10 mouse cellular contexts compared by ENCODE assay signal in the genomic region with DNA sequence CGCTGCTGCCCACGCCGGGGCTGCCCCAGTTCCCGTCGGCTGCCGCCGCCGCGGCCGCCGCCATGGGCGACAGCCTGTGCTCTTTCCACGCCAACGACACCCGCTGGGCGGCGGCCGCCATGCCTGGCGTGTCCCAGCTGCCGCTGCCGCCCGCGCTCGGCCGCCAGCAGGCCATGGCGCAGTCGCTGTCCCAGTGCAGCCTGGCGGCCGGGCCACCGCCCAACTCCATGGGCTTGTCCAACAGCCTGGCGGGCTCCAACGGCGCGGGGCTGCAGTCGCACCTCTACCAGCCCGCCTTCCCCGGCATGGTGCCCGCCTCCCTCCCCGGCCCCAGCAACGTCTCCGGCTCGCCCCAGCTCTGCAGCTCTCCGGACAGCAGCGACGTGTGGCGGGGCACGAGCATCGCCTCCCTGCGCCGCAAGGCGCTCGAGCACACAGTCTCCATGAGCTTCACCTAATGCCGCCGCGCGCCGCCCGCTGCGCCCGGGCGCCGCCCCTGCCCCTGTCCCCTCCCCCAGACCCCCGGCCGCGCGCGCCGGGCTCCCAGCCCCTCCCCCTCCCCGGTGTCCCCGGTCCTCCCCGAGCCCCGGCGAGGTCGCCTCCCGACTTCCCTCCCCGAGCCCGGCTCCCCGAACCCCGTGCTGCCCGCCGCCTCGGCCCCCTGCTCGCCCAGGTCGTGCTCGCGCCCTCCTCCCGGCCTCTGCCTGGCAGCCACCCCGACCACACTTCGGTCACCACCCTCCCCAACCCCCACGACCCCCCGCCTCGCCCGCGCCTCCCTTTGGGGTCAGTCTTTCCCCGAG. TPM values are rescaled to one million over a fixed set of nuclear protein-coding genes. Genes with fewer than 3 reads are reported as not detected.
DNase-seq lines count a peak whose midpoint lies in the region; ATAC-seq and TF ChIP-seq lines count a peak whose summit lies in the region.
"Had no signal": no experiment of that assay in that cellular context is flagged by ENCODE, and none has a peak within 500 bp of the region (broad histone marks: within the 10 kb centered on the region; RNA-seq: fewer than 3 reads in every experiment).

No protein-coding gene starts in this region.

- peaks cover 89% of the 10 kb centered on the region for H3K27me3 ChIP-seq in liver, embryonic 13.5 days
- H3K27me3 ChIP-seq in splenic B cell, adult 2 months (ENCODE audit: control insufficient read depth, insufficient read depth, low read length, poor library complexity, severe bottlenecking): peaks cover 2% of the 10 kb centered on the region

- H3K9me3 ChIP-seq in liver, embryonic 13.5 days (replicated peaks): no peaks in the 10 kb centered on the region

- DNase-seq in gastrocnemius, adult 2 months: peak; percentile 68
- no peak for DNase-seq in gastrocnemius, postnatal 25 days
- peak; percentile 21 for DNase-seq in MN1 (ENCODE audit: low spot score)
- DNase-seq in embryo, embryonic 11 days: peak; percentile 72
- peak; percentile 33 to 55 for DNase-seq in heart, postnatal 14 days
- no peak for DNase-seq in liver, embryonic 13.5 days
- peak; percentile 22 for DNase-seq in splenic B cell, adult 2 months (ENCODE audit: low read depth, low spot score)
- DNase-seq in ovary, adult 18-20 months (ENCODE audit: low spot score): no peak

- intact Hi-C loops in gastrocnemius, adult 2 months (cut with DNase I): no loop called here
- intact Hi-C loops in heart, postnatal 14 days (cut with DNase I): no loop called here

- no peak overlapping the region for H3K9ac ChIP-seq in liver, embryonic 13.5 days

- H3K27ac ChIP-seq in gastrocnemius, adult 2 months: no peak overlapping the region
- no peak overlapping the region for H3K27ac ChIP-seq in liver, embryonic 13.5 days

- H3K36me3 ChIP-seq in liver, embryonic 13.5 days: no peaks in the 10 kb centered on the region
- no peaks in the 10 kb centered on the region for H3K36me3 ChIP-seq in splenic B cell, adult 2 months (ENCODE audit: control insufficient read depth, insufficient read depth, low read length, poor library complexity, severe bottlenecking)

- peak overlapping the region; percentile 74 for H3K4me3 ChIP-seq in gastrocnemius, adult 2 months
- peak overlapping the region; percentile 48 for H3K4me3 ChIP-seq in liver, embryonic 13.5 days (replicated peaks)

- TF ChIP-seq CTCF in gastrocnemius, adult 2 months (IDR thresholded peaks at IDR 0.05): peak; percentile 11; the same call in 1 of the 2 replicates

- H3K4me2 ChIP-seq in liver, embryonic 13.5 days: peak overlapping the region; percentile 63

- ATAC-seq in liver, embryonic 13.5 days (ENCODE audit: low read depth): 0 out of 2 replicates have a peak, but pooled peaks have one; percentile 20

- 2% methylated on average over 72 of the region's 95 CpGs for WGBS in liver, embryonic 13.5 days (ENCODE audit: insufficient replicate concordance)

- peaks cover 18% of the 10 kb centered on the region for H3K4me1 ChIP-seq in liver, embryonic 13.5 days (replicated peaks)

RNA-seq across cellular contexts. Expression of gene Otp, which starts 8.0 kb away (rescaled TPM):
- total RNA-seq in gastrocnemius, adult 2 months (2021): not detected
- not detected for total RNA-seq in gastrocnemius, postnatal 25 days (2021)
- total RNA-seq in heart, postnatal 14 days (2021): not detected
- not detected in 2 replicates for polyA plus RNA-seq in liver, embryonic 13.5 days (2015; fragmentation: Nextera tagmentation; extraction: Ambion mirVana)
- polyA plus RNA-seq: C2C12; gonadal fat pad, adult 2 months had no signal

Comparison
In these comparisons a context has a peak if more than half of its experiments do, and no peak if none do; other contexts are left out.
1. DNase-seq: peak in gastrocnemius, adult 2 months (single experiment), MN1 (single experiment), embryo, embryonic 11 days (single experiment), heart, postnatal 14 days (2 of 2) and splenic B cell, adult 2 months (single experiment); none in gastrocnemius, postnatal 25 days (single experiment), liver, embryonic 13.5 days (single experiment) and ovary, adult 18-20 months (single experiment).